Mouse (Mus musculus): ENCODE results near the gene Gm10073.

The Gm10073 gene

GRCm38 (mm10) chr8:106556068-106556645, 17.1 kb downstream of the Gm10073 start:
- no peak for DNase-seq (ENCODE audit: extremely low spot score)

GRCm38 (mm10) chr8:106554011-106554410, 19.2 kb downstream of the Gm10073 start:
- DNase-seq (ENCODE audit: extremely low spot score): no peak

GRCm38 (mm10) chr8:106550906-106551305, 22.4 kb downstream of the Gm10073 start:
- DNase-seq (ENCODE audit: extremely low spot score): no peak

- DNase-seq (ENCODE audit: extremely low spot score): no peak
Measured at GRCm38 (mm10) chr8:106548366-106548936, 24.8 kb downstream of the Gm10073 start.

- DNase-seq (ENCODE audit: extremely low spot score): no peak
Measured at GRCm38 (mm10) chr8:106546746-106547145, 26.5 kb downstream of the Gm10073 start.

- no peak for DNase-seq (ENCODE audit: extremely low spot score)
Measured at GRCm38 (mm10) chr8:106545149-106545548, 28.1 kb downstream of the Gm10073 start.

GRCm38 (mm10) chr8:106543043-106543442, 30.2 kb downstream of the Gm10073 start:
- no peak for DNase-seq (ENCODE audit: extremely low spot score)

GRCm38 (mm10) chr8:106541002-106541401, 32.3 kb downstream of the Gm10073 start:
- DNase-seq (ENCODE audit: extremely low spot score): no peak

GRCm38 (mm10) chr8:106539193-106539592, 34.1 kb downstream of the Gm10073 start:
- DNase-seq (ENCODE audit: extremely low spot score): no peak

GRCm38 (mm10) chr8:106535448-106535847, 37.8 kb downstream of the Gm10073 start:
- DNase-seq (ENCODE audit: extremely low spot score): no peak

GRCm38 (mm10) chr8:106534449-106534848, 38.8 kb downstream of the Gm10073 start:
- DNase-seq (ENCODE audit: extremely low spot score): peak; percentile 54

GRCm38 (mm10) chr8:106533709-106534108, 39.6 kb downstream of the Gm10073 start:
- DNase-seq (ENCODE audit: extremely low spot score): no peak

GRCm38 (mm10) chr8:106530566-106530965, 42.7 kb downstream of the Gm10073 start:
- DNase-seq (ENCODE audit: extremely low spot score): no peak

GRCm38 (mm10) chr8:106529885-106530482, 43.3 kb downstream of the Gm10073 start:
- no peak for DNase-seq (ENCODE audit: extremely low spot score)

GRCm38 (mm10) chr8:106528596-106529249, 44.5 kb downstream of the Gm10073 start:
- no peak for DNase-seq (ENCODE audit: extremely low spot score)

GRCm38 (mm10) chr8:106527241-106528036, 45.8 kb downstream of the Gm10073 start:
- no peak for DNase-seq (ENCODE audit: extremely low spot score)

GRCm38 (mm10) chr8:106526725-106527124, 46.5 kb downstream of the Gm10073 start:
- DNase-seq (ENCODE audit: extremely low spot score): no peak
